Mouse (Mus musculus): ENCODE measurements around the gene Gm4307.
"Not testable (repeated sequence)": the region's sequence is repeated elsewhere in the genome, so short reads cannot be mapped to it uniquely, and the experiment has no call there.

Gene Gm4307

DNA sequence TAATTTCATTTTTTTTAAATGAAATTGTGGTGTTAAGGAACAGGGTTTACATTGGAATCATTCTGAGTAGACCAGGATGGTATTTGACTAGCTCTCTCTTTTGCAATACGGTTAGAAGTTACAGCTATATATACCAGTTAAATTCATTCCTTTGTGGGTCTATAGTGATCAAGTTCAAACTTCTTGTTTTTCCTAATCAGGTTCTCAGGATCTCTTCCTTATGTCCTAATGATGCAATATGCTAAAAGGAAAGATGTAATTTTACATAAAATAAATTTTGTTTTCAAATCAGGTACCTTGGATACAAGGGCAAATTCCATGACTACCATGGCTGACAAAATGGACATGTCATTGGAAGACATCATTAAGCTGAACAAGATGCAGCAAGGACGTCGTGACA lies at the start of gene Gm4307:
TSS of gene Gm4307 (plus strand) at position 301 of the 400 bp plus-strand sequence.
- DNase-seq = not testable (repeated sequence)

DNA sequence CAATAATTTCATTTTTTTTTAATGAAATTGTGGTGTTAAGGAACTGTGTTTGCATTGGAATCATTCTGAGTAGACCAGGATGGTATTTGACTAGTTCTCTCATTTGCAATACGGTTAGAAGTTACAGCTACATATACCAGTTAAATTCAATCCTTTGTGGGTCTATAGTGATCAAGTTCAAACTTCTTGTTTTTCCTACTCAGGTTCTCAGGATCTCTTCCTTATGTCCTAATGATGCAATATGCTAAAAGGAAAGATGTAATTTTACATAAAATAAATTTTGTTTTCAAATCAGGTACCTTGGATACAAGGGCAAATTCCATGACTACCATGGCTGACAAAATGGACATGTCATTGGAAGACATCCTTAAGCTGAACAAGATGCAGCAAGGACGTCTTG lies 25.8 kb upstream of the Gm4307 start, which contains the start of gene Gm4301:
TSS of gene Gm4301 (plus strand) at position 301 of the 400 bp plus-strand sequence.
- not testable (repeated sequence) for DNase-seq

DNA sequence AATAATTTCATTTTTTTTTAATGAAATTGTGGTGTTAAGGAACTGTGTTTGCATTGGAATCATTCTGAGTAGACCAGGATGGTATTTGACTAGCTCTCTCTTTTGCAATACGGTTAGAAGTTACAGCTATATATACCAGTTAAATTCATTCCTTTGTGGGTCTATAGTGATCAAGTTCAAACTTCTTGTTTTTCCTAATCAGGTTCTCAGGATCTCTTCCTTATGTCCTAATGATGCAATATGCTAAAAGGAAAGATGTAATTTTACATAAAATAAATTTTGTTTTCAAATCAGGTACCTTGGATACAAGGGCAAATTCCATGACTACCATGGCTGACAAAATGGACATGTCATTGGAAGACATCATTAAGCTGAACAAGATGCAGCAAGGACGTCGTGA lies 20.6 kb upstream of the Gm4307 start, which contains the start of gene Gm4302:
TSS of gene Gm4302 (plus strand) at position 301 of the 400 bp plus-strand sequence.
- not testable (repeated sequence) for DNase-seq

DNA sequence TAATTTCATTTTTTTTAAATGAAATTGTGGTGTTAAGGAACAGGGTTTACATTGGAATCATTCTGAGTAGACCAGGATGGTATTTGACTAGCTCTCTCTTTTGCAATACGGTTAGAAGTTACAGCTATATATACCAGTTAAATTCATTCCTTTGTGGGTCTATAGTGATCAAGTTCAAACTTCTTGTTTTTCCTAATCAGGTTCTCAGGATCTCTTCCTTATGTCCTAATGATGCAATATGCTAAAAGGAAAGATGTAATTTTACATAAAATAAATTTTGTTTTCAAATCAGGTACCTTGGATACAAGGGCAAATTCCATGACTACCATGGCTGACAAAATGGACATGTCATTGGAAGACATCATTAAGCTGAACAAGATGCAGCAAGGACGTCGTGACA lies 15.5 kb upstream of the Gm4307 start, which contains the start of gene Gm4303:
TSS of gene Gm4303 (plus strand) at position 301 of the 400 bp plus-strand sequence.
- not testable (repeated sequence) for DNase-seq

DNA sequence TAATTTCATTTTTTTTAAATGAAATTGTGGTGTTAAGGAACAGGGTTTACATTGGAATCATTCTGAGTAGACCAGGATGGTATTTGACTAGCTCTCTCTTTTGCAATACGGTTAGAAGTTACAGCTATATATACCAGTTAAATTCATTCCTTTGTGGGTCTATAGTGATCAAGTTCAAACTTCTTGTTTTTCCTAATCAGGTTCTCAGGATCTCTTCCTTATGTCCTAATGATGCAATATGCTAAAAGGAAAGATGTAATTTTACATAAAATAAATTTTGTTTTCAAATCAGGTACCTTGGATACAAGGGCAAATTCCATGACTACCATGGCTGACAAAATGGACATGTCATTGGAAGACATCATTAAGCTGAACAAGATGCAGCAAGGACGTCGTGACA lies 10.3 kb upstream of the Gm4307 start, which contains the start of gene Gm4305:
TSS of gene Gm4305 (plus strand) at position 301 of the 400 bp plus-strand sequence.
- not testable (repeated sequence) for DNase-seq

DNA sequence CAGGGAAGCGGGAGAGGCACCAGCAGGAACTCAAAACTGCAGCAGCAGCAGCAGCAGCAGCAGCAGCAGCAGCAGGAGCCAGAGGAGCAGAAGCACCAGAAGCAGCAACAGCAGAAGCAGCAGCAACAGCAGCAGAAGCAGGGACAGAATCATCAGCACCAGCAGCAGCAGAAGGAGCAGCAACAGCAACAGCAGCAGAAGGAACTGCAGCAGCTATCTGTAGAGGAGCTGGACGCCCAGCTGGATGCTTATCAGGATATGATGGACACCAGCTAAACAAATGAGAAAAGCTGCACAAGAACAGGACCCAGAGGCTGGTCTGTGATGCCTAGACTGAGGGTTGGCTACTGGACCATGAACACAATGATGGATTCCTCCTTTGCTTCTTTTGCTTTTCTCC lies 4.3 kb upstream of the Gm4307 start:
- DNase-seq = not testable (repeated sequence)

DNA sequence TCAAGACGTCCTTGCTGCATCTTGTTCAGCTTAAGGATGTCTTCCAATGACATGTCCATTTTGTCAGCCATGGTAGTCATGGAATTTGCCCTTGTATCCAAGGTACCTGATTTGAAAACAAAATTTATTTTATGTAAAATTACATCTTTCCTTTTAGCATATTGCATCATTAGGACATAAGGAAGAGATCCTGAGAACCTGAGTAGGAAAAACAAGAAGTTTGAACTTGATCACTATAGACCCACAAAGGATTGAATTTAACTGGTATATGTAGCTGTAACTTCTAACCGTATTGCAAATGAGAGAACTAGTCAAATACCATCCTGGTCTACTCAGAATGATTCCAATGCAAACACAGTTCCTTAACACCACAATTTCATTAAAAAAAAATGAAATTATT lies 21.3 kb downstream of the Gm4307 start, which contains the start of gene Gm4312:
TSS of gene Gm4312 (minus strand) at position 101 of the 400 bp plus-strand sequence.
- not testable (repeated sequence) for DNase-seq

DNA sequence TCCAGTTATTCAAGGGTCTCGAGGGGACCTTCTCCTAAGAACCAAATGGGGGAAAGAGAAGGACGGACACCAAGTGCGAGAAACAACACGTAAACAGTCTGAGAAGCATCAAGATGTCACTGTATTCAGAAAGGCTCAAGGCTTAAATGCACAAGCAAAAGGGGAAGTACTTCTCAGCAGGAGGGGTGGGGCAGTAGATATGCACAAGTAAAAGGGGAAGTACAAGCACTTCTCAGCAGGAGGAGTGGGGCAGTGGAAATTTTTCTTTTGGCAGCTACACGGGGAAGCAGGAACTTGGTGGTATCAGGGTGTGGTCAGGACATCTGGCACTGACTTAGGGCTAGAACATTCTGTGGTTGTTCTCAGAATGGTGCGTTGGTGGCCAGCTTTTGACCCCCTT lies 41.2 kb downstream of the Gm4307 start:
- not testable (repeated sequence) for DNase-seq
